Mouse (Mus musculus) MEL (cell line): Measurements from ENCODE around the gene Fjx1. TPM values are rescaled to one million over a fixed set of nuclear protein-coding genes. Genes with fewer than 3 reads are reported as not detected.

ENCODE experiments used
- DNase-seq: peaks from one replicate; pipeline ENCODE4 v3.0.0; 2011; ENCODE audit warnings: low read depth, low spot score
- H3K27ac ChIP-seq: 2 replicates; pipeline ENCODE4 v1.5.1; 2012; ENCODE audit warnings: low read depth, mild to moderate bottlenecking, control low read depth, low read length, moderate library complexity; ENCODE audit not compliant: control insufficient read depth
- H3K27me3 ChIP-seq, 2 experiments: fragments of 150-350 bp in 1 of 2; sonication (generic) in 1 of 2; 2 replicates each; pipeline ENCODE4 v1.6.1; 2012; ENCODE audit warnings: low read length in 2 of 2, mild to moderate bottlenecking in 2 of 2, improper control_type of control experiment in 1 of 2, moderate library complexity in 1 of 2; ENCODE audit not compliant: insufficient read depth in 2 of 2, control insufficient read depth in 1 of 2
- H3K36me3 ChIP-seq, 2 experiments: 2 replicates each; pipeline ENCODE4 v1.6.1; 2012 to 2014; ENCODE audit warnings: low read length in 2 of 2, improper control_type of control experiment in 1 of 2, inconsistent platforms in 1 of 2, mild to moderate bottlenecking in 1 of 2; ENCODE audit not compliant: insufficient read depth in 2 of 2, control insufficient read depth in 1 of 2
- H3K4me1 ChIP-seq, 2 experiments: fragments of 150-350 bp in 1 of 2; sonication (generic) in 1 of 2; 2 replicates each; pipeline ENCODE4 v1.6.1; 2012; ENCODE audit warnings: low read length in 2 of 2, improper control_type of control experiment in 1 of 2, mild to moderate bottlenecking in 1 of 2; ENCODE audit not compliant: insufficient read depth in 2 of 2, control insufficient read depth in 1 of 2
- H3K4me3 ChIP-seq, 2 experiments: fragments of 150-350 bp in 1 of 2; sonication (generic) in 1 of 2; 2 replicates each; pipeline ENCODE4 v1.5.1; 2012; ENCODE audit warnings: low read depth in 2 of 2, low read length in 2 of 2, mild to moderate bottlenecking in 2 of 2, moderate library complexity in 2 of 2, control low read depth in 1 of 2, improper control_type of control experiment in 1 of 2; ENCODE audit not compliant: control insufficient read depth in 1 of 2, insufficient read depth in 1 of 2
- H3K79me2 ChIP-seq: 2 replicates; pipeline ENCODE4 v1.6.1; 2012; ENCODE audit warnings: mild to moderate bottlenecking, low read length, moderate library complexity; ENCODE audit not compliant: control insufficient read depth, poor library complexity, insufficient read depth
- H3K9ac ChIP-seq: 2 replicates; pipeline ENCODE4 v1.6.1; 2012; ENCODE audit warnings: low read depth, mild to moderate bottlenecking, control low read depth, low read length, moderate library complexity; ENCODE audit not compliant: control insufficient read depth, poor library complexity, severe bottlenecking
- H3K9me3 ChIP-seq: fragments of 150-350 bp; sonication (generic); replicated peaks from 2 replicates; pipeline ENCODE4 v1.6.1; 2012; ENCODE audit warnings: mild to moderate bottlenecking, low read length, improper control_type of control experiment, moderate library complexity; ENCODE audit not compliant: insufficient read depth
- BHLHE40 ChIP-seq: IDR thresholded peaks from 2 replicates; pipeline ENCODE4 v1.6.1; 2012; ENCODE audit warnings: low read depth, mild to moderate bottlenecking, inconsistent platforms, low read length, improper control_type of control experiment, borderline replicate concordance
- CTCF ChIP-seq, 3 experiments: IDR thresholded peaks in 2 of 3; conservative IDR thresholded peaks in 1 of 3; 2 replicates each; pipeline ENCODE4 v1.5.1; 2011 to 2012; ENCODE audit warnings: low read length in 3 of 3, low read depth in 2 of 3, mild to moderate bottlenecking in 2 of 3, improper control_type of control experiment in 1 of 3, inconsistent platforms in 1 of 3, mixed read lengths in 1 of 3, moderate library complexity in 1 of 3; ENCODE audit not compliant: control insufficient read depth in 1 of 3, insufficient read depth in 1 of 3, poor library complexity in 1 of 3, severe bottlenecking in 1 of 3
- ELF1 ChIP-seq: IDR thresholded peaks from 2 replicates; pipeline ENCODE4 v1.6.1; 2014; ENCODE audit warnings: low read depth, mild to moderate bottlenecking, inconsistent platforms, low read length, improper control_type of control experiment, moderate library complexity
- GABPA ChIP-seq: IDR thresholded peaks from 2 replicates; pipeline ENCODE4 v1.6.1; 2012; ENCODE audit warnings: low read depth, mild to moderate bottlenecking, inconsistent platforms, low read length, improper control_type of control experiment, moderate library complexity
- GATA1 ChIP-seq: IDR thresholded peaks from 2 replicates; pipeline ENCODE4 v1.6.1; 2011; ENCODE audit warnings: low read depth, low read length, improper control_type of control experiment
- HCFC1 ChIP-seq: IDR thresholded peaks from 2 replicates; pipeline ENCODE4 v1.6.1; 2012; ENCODE audit warnings: low read depth, mild to moderate bottlenecking, inconsistent platforms, low read length, improper control_type of control experiment, moderate library complexity
- JUND ChIP-seq: IDR thresholded peaks from 2 replicates; pipeline ENCODE4 v1.6.1; 2011; ENCODE audit warnings: low read depth, mild to moderate bottlenecking, improper control_type of control experiment, low read length
- KAT2A ChIP-seq: conservative IDR thresholded peaks from 2 replicates; pipeline ENCODE4 v1.6.1; 2012; ENCODE audit warnings: low read depth, low read length, improper control_type of control experiment, inconsistent platforms
- MAFK ChIP-seq: IDR thresholded peaks from 2 replicates; pipeline ENCODE4 v1.6.1; 2011; ENCODE audit warnings: low read depth, mild to moderate bottlenecking, low read length, improper control_type of control experiment, borderline replicate concordance
- MAX ChIP-seq: IDR thresholded peaks from 2 replicates; pipeline ENCODE4 v1.6.1; 2011; ENCODE audit warnings: low read length, improper control_type of control experiment
- MAZ ChIP-seq: IDR thresholded peaks from 2 replicates; pipeline ENCODE4 v1.6.1; 2012; ENCODE audit warnings: low read depth, mild to moderate bottlenecking, inconsistent platforms, low read length, improper control_type of control experiment
- MEF2A ChIP-seq: IDR thresholded peaks from 2 replicates; pipeline ENCODE4 v1.6.1; 2014; ENCODE audit warnings: low read depth, mild to moderate bottlenecking, inconsistent platforms, low read length, improper control_type of control experiment; ENCODE audit not compliant: poor library complexity, insufficient replicate concordance, severe bottlenecking; ENCODE audit errors: extremely low read depth
- MXI1 ChIP-seq: IDR thresholded peaks from 2 replicates; pipeline ENCODE4 v1.6.1; 2011; ENCODE audit warnings: mild to moderate bottlenecking, low read depth, low read length, improper control_type of control experiment
- NELFE ChIP-seq: IDR thresholded peaks from 2 replicates; pipeline ENCODE4 v1.6.1; 2011; ENCODE audit warnings: low read depth, low read length, improper control_type of control experiment
- POLR2A ChIP-seq, 2 experiments: IDR thresholded peaks; 2 replicates each; pipeline ENCODE4 v1.6.1; 2011 to 2012; ENCODE audit warnings: low read length in 2 of 2, mild to moderate bottlenecking in 2 of 2, control low read depth in 1 of 2, improper control_type of control experiment in 1 of 2, low read depth in 1 of 2, moderate library complexity in 1 of 2; ENCODE audit not compliant: control insufficient read depth in 1 of 2, insufficient read depth in 1 of 2, poor library complexity in 1 of 2
- POLR2AphosphoS2 ChIP-seq: IDR thresholded peaks from 2 replicates; pipeline ENCODE4 v1.6.1; 2011; ENCODE audit warnings: low read length, improper control_type of control experiment
- RCOR1 ChIP-seq: IDR thresholded peaks from 2 replicates; pipeline ENCODE4 v1.6.1; 2012; ENCODE audit warnings: low read depth, mild to moderate bottlenecking, inconsistent platforms, low read length, improper control_type of control experiment
- SIN3A ChIP-seq: IDR thresholded peaks from 2 replicates; pipeline ENCODE4 v1.6.1; 2012; ENCODE audit warnings: low read length, improper control_type of control experiment, inconsistent platforms
- UBTF ChIP-seq: IDR thresholded peaks from 2 replicates; pipeline ENCODE4 v1.6.1; 2012; ENCODE audit warnings: low read depth, mild to moderate bottlenecking, inconsistent platforms, low read length, improper control_type of control experiment, moderate library complexity, borderline replicate concordance; ENCODE audit not compliant: insufficient read depth
- USF2 ChIP-seq, 2 experiments: IDR thresholded peaks; 2 replicates each; pipeline ENCODE4 v1.6.1; 2011 to 2012; ENCODE audit warnings: improper control_type of control experiment in 2 of 2, low read length in 2 of 2, borderline replicate concordance in 1 of 2, inconsistent platforms in 1 of 2, low read depth in 1 of 2, mild to moderate bottlenecking in 1 of 2; ENCODE audit not compliant: insufficient read depth in 1 of 2
- polyA plus RNA-seq, 2 experiments: library from polyadenylated mRNA; stranded (reverse) in 1 of 2; unstranded in 1 of 2; fragments of >175 nt in 1 of 2; fragments of >200 nt in 1 of 2; gene quantifications; 2 replicates each; pipeline versions ENCODE4 v1.2.1 to v1.2.4; 2012; ENCODE audit warnings: low replicate concordance in 2 of 2, low read depth in 1 of 2; ENCODE audit not compliant: insufficient read length in 2 of 2, insufficient read depth in 1 of 2, missing spikeins in 1 of 2
- total RNA-seq: library from RNA; depleted of rRNA; stranded (reverse); fragments of 300-350 nt; gene quantifications from 2 replicates; pipeline ENCODE4 v1.2.3, GENCODE M21; 2012

The Fjx1 gene
- total and polyA plus RNA-seq, 3 experiments: not detected

DNA sequence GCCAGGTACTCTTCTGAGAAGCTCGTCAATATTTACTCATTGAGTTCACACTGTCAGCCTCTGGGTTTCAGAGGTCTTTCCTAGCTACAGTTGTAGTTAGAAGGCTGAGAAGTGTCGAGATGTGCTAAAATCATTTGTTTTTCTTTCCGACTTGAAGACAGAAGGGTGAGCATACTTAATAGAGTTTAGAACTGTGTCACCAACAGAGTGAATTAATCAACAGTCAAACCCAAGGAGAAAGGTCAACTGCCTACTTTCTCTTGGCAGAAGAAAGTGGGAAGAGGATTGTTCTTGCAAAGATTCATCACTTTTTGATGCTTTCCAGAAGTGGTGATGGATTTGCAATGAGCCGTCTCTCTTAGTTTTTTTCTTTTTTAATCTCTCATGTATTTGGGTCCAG is 5.4 kb downstream of the Fjx1 start:
- Histone ChIP-seq H3K27ac (no peak overlapping the region), H3K9me3 (no peaks in the 10 kb centered on the region), H3K27me3 (peaks cover 0 to 7% of the 10 kb centered on the region in 2 experiments; a peak in 3 of 4 replicates), H3K36me3 (no peaks in the 10 kb centered on the region), H3K4me3 (no peak overlapping the region), H3K4me1 (no peaks in the 10 kb centered on the region), H3K9ac (no peak overlapping the region), H3K79me2 (no peaks in the 10 kb centered on the region)
- no peak for DNase-seq
- TF ChIP-seq NELFE: no peak
- TF ChIP-seq MEF2A: no peak
- no peak for TF ChIP-seq BHLHE40
- TF ChIP-seq USF2 (IDR thresholded peaks at IDR 0.05; ENCODE audit: borderline replicate concordance in 1 of 2, insufficient read depth in 1 of 2, low read depth in 1 of 2, low read length in 2 of 2): no peak
- TF ChIP-seq RCOR1: no peak
- TF ChIP-seq MAFK: no peak
- no peak for TF ChIP-seq SIN3A
- no peak for TF ChIP-seq CTCF (IDR thresholded peaks at IDR 0.05 in 2 of 3, conservative IDR thresholded peaks at IDR 0.05 in 1 of 3; ENCODE audit: control insufficient read depth in 1 of 3, insufficient read depth in 1 of 3, low read depth in 2 of 3, low read length in 3 of 3, poor library complexity in 1 of 3, severe bottlenecking in 1 of 3)
- no peak for TF ChIP-seq MAX
- TF ChIP-seq GATA1: no peak
- no peak for TF ChIP-seq ELF1
- TF ChIP-seq KAT2A: no peak
- no peak for TF ChIP-seq GABPA
- no peak for TF ChIP-seq MXI1
- no peak for TF ChIP-seq UBTF
- no peak for TF ChIP-seq HCFC1
- TF ChIP-seq POLR2AphosphoS2: no peak
- TF ChIP-seq POLR2A (IDR thresholded peaks at IDR 0.05; ENCODE audit: control insufficient read depth in 1 of 2, insufficient read depth in 1 of 2, low read depth in 1 of 2, low read length in 2 of 2, poor library complexity in 1 of 2): no peak
- TF ChIP-seq MAZ: no peak

- H3K36me3 ChIP-seq: no peaks in the 10 kb centered on the region
- H3K4me3 ChIP-seq: no peak overlapping the region
- no peaks in the 10 kb centered on the region for H3K4me1 ChIP-seq
- no peak overlapping the region for H3K27ac ChIP-seq
- DNase-seq: no peak
- no peaks in the 10 kb centered on the region for H3K79me2 ChIP-seq
- H3K27me3 ChIP-seq: peaks cover 0 to 5% of the 10 kb centered on the region in 2 experiments; a peak in 2 of 4 replicates
- no peaks in the 10 kb centered on the region for H3K9me3 ChIP-seq
- TF ChIP-seq JUND: no peak
- no peak overlapping the region for H3K9ac ChIP-seq
Measured at GRCm38 (mm10) chr2:102437357-102438030, 14.8 kb downstream of the Fjx1 start.
